Mouse (Mus musculus): ENCODE results near the gene Tbcb.

GRCm38 (mm10) chr7:30215875-30216274 is 16.2 kb downstream of the Tbcb start:
- TF ChIP-seq CTCF (IDR thresholded peaks at IDR 0.05; ENCODE audit: control insufficient read depth, insufficient read depth, low read length), result no peak
- TF ChIP-seq POLR2A (IDR thresholded peaks at IDR 0.05; ENCODE audit: borderline replicate concordance, control insufficient read depth, low read depth, low read length), result no peak
